Mouse (Mus musculus): Measurements from ENCODE around the gene Rtp3. TPM values are rescaled to one million over a fixed set of nuclear protein-coding genes. Genes with fewer than 3 reads are reported as not detected.

Rtp3 gene
- polyA plus RNA-seq (2016; fragmentation: Nextera tagmentation; extraction: Ambion mirVana): not detected in 2 replicates

DNA sequence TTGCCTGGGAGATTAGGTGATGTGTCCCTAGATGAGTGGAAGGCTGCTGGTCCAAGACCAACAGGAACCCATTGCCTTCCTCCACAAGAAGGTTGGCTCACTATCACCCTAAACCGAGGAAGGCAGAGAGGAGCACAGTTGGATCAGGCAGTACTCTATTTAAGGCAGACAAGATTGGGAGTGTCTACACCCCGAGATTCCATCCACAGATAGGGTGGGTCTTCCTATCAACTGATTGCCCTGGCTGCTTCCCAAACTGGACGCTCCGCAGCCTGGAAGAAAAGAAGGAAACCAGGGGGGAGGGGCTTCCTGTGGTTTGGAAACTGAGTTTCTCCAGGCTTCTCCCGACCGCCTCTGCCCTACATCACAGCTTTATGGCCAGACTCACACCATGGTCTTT, at the start of gene Rtp3:
Rtp3 (minus strand) TSS at position 380 of the 400 bp plus-strand sequence.
- no peak for ATAC-seq (ENCODE audit: low FRiP score, low read depth)
- no peak within 1 kb of the TSS for H3K9ac ChIP-seq
- H3K4me2 ChIP-seq (replicated peaks): no peak within 1 kb of the TSS
- H3K9me3 ChIP-seq: no peaks in the 10 kb centered on the region
- H3K4me3 ChIP-seq: no peak within 1 kb of the TSS
- no peaks in the 10 kb centered on the region for H3K27me3 ChIP-seq (replicated peaks)
- no peak within 1 kb of the TSS for H3K27ac ChIP-seq
- WGBS: 59% methylated on average over 6 of the region's 6 CpGs
- no peaks in the 10 kb centered on the region for H3K36me3 ChIP-seq
- no peaks in the 10 kb centered on the region for H3K4me1 ChIP-seq

DNA sequence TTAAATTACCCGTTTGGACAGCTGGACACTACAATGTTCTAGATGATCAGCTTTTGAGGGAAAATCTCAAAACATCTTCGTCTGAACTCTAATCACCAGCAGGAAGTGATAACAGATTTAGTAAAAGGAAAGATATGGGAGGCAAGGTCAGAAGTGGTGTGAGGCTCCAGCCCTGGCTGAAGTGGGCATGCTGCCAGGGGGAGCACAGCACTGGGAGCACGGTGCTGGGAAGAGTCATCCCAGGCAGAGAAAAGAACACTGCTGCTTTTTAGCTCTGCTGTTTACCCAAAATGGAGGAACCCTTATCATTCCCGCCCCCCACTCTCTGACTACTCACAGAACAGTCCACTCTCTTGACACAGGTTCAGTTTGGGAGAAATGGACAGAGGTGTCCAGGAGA, 49.6 kb upstream of the Rtp3 start:
- H3K4me3 ChIP-seq: no peak overlapping the region
- no peak overlapping the region for H3K4me2 ChIP-seq (replicated peaks)
- no peak for ATAC-seq (ENCODE audit: low FRiP score, low read depth)
- WGBS: 85% methylated on average over 4 of the region's 4 CpGs
- H3K9ac ChIP-seq: no peak overlapping the region
- no peaks in the 10 kb centered on the region for H3K36me3 ChIP-seq
- H3K27me3 ChIP-seq (replicated peaks): no peaks in the 10 kb centered on the region
- no peak overlapping the region for H3K27ac ChIP-seq
- H3K4me1 ChIP-seq: no peaks in the 10 kb centered on the region
- H3K9me3 ChIP-seq: no peaks in the 10 kb centered on the region

DNA sequence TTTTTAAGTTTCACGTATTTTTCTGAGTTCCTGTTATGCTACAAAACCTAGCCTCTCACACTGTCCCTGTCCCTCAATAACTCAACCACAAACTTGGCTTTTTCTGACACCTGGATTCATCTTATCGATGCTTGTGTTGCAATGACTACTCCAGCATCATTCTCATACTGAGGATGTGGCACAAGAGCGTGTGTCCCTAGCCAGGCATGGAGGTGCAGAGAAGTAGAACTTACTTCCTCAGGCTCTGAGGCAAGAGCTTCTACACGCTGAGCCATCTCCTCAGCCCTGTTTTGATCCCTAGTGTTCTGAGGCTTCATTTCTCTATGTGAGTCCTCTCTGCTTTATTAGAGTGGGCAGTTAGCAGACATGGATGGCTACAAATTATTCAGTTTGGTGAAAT, 43.3 kb upstream of the Rtp3 start:
- H3K9ac ChIP-seq: no peak overlapping the region
- H3K9me3 ChIP-seq: no peaks in the 10 kb centered on the region
- no peaks in the 10 kb centered on the region for H3K36me3 ChIP-seq
- H3K27me3 ChIP-seq (replicated peaks): no peaks in the 10 kb centered on the region
- WGBS: 88% methylated on average over 4 of the region's 4 CpGs
- no peaks in the 10 kb centered on the region for H3K4me1 ChIP-seq
- no peak overlapping the region for H3K4me3 ChIP-seq
- no peak overlapping the region for H3K27ac ChIP-seq
- ATAC-seq (ENCODE audit: low FRiP score, low read depth): no peak
- H3K4me2 ChIP-seq (replicated peaks): no peak overlapping the region

DNA sequence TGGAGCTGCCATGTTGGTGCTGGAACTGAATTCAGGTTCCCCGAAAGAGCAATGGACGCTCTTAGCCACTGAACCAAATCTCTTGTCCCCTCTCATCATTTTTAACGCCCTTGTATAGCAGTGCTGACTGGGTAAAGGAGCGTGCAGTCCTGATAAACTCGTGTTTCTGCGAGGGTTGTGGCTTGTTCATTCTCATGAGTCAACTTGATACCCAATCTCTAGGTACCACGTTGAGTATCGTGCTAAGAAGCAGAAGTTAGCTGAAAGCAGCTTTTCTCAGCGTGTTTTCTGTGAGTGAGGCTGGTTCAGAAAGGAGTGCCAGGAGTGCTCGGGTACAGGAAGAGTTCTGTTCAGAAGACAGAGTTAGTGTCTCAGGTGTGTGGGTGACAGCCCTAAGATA, 36.4 kb upstream of the Rtp3 start:
- no peak overlapping the region for H3K9ac ChIP-seq
- H3K4me3 ChIP-seq: no peak overlapping the region
- H3K27ac ChIP-seq: no peak overlapping the region
- ATAC-seq (ENCODE audit: low FRiP score, low read depth): no peak
- H3K4me2 ChIP-seq (replicated peaks): no peak overlapping the region
- H3K4me1 ChIP-seq: no peaks in the 10 kb centered on the region
- H3K9me3 ChIP-seq: no peaks in the 10 kb centered on the region
- WGBS: 88% methylated on average over 10 of the region's 10 CpGs
- no peaks in the 10 kb centered on the region for H3K27me3 ChIP-seq (replicated peaks)
- H3K36me3 ChIP-seq: no peaks in the 10 kb centered on the region

DNA sequence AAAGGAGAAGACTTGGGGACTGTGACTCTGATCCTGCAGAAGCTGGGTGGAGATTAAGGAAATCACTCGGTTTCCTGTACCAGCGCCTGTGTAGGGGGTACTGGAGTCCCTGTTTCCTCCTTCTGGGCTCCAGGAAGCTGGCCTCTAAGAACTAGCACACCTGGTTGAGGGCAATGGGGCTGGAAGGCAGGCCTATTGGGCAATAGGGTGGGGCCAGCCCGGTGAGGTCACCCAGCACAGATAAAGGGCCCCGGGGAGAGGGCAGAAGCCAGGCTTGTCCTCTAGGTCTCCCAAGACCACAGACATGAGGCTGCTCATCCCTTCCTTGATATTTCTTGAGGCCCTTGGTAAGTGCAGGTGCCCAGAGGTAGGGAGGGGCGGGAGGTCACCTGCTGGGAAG, 28.6 kb upstream of the Rtp3 start, which contains the start of gene Ltf:
Ltf (plus strand) TSS at position 250 of the 400 bp plus-strand sequence.
- no peaks in the 10 kb centered on the region for H3K36me3 ChIP-seq
- no peak within 1 kb of the TSS for H3K4me2 ChIP-seq (replicated peaks)
- WGBS: 79% methylated on average over 5 of the region's 5 CpGs
- H3K4me3 ChIP-seq: no peak within 1 kb of the TSS
- ATAC-seq (ENCODE audit: low FRiP score, low read depth): no peak
- no peaks in the 10 kb centered on the region for H3K27me3 ChIP-seq (replicated peaks)
- H3K4me1 ChIP-seq: no peaks in the 10 kb centered on the region
- no peak within 1 kb of the TSS for H3K9ac ChIP-seq
- H3K27ac ChIP-seq: no peak within 1 kb of the TSS
- H3K9me3 ChIP-seq: no peaks in the 10 kb centered on the region

DNA sequence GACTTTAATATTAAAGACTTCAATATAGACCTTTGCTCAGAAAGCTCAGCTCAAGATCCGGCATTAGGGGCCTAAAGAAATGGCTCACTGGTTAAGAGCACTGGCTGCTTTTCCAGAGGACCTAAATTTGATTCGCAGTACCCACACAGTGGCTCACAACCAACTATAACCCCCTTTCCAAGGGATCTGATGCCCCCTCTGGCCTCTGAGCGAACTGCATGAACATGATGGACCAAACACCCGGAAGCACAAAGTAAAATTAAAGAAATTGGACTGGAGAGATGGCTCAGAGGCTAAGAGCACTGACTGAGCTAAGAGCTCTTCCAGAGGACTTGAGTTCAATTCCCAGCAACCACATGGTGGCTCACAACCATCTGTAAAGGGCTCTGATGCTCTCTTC, 25.3 kb upstream of the Rtp3 start:
- ATAC-seq (ENCODE audit: low FRiP score, low read depth): no peak
- H3K36me3 ChIP-seq: no peaks in the 10 kb centered on the region
- H3K4me2 ChIP-seq (replicated peaks): no peak overlapping the region
- no peaks in the 10 kb centered on the region for H3K9me3 ChIP-seq
- H3K9ac ChIP-seq: no peak overlapping the region
- WGBS: 82% methylated on average over 4 of the region's 4 CpGs
- H3K27me3 ChIP-seq (replicated peaks): no peaks in the 10 kb centered on the region
- no peaks in the 10 kb centered on the region for H3K4me1 ChIP-seq
- no peak overlapping the region for H3K4me3 ChIP-seq
- H3K27ac ChIP-seq: no peak overlapping the region

DNA sequence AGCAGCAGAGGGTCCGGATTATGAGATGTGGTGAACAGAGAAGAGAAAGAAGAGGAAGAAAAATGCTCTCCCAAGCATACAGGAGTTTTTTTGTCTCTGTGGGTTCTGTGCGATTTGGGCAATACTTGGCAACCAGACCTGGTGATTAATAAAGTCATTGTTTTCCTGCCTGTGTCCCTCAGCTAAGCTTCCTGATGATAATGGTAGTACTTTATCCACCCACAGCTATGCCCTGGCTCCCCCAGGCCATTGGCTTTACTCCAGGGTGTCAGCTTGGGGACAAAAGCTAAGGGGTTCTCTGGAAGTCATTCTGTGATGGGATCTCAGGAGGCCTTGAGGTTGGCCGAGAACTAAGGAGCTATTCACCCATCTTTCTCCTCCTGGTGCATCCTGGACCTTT, 21.7 kb upstream of the Rtp3 start:
- Histone ChIP-seq H3K27ac (no peak overlapping the region), H3K4me3 (no peak overlapping the region), H3K27me3 (replicated peaks) (no peaks in the 10 kb centered on the region), H3K4me2 (replicated peaks) (no peak overlapping the region), H3K9me3 (no peaks in the 10 kb centered on the region), H3K4me1 (no peaks in the 10 kb centered on the region), H3K36me3 (no peaks in the 10 kb centered on the region), H3K9ac (no peak overlapping the region)
- 83% methylated on average over 3 of the region's 3 CpGs for WGBS
- no peak for ATAC-seq (ENCODE audit: low FRiP score, low read depth)

DNA sequence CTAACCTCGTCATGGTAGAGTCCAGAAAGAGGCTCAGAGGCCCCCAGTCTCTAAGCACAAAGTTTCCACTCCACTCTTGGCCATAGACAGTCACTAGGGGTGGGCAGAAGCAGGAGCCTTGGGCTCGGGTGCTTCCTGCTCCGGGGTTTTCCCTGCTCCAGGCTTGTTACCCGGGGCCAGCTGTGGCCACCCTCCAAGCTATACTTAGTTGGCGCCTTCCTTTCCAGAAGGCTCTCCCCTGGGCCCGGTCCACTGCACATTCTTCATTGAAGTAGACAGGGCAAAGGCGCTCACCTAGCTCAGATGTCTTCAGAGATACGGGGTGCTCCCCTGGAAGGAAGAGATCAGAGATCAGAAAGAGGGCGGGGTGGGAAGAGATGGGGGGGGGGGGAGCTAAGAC, 21.2 kb upstream of the Rtp3 start:
- Histone ChIP-seq H3K4me1 (no peaks in the 10 kb centered on the region), H3K4me3 (no peak overlapping the region), H3K27me3 (replicated peaks) (no peaks in the 10 kb centered on the region), H3K9me3 (no peaks in the 10 kb centered on the region), H3K9ac (no peak overlapping the region), H3K36me3 (no peaks in the 10 kb centered on the region), H3K27ac (no peak overlapping the region), H3K4me2 (replicated peaks) (no peak overlapping the region)
- WGBS: 92% methylated on average over 9 of the region's 9 CpGs
- no peak for ATAC-seq (ENCODE audit: low FRiP score, low read depth)

DNA sequence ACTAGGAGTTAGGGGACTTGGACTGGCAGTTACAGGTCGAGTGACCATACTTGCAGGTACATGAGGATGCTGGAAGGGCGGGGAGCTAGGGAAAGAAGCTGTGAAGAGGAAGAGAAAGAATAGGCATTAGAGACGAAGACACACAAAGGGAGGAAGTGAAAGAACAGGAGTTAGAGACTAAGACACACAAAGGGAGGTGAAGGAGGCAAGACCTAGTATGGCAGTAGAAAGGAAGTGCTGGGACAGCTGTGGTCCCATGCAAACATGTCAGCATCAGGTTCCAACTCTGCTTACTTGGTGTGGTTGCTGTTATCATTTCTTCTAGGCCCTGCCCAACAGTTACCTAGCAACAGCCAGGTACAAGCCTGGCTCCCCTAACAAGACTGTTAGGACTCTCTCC, 19.4 kb upstream of the Rtp3 start:
- no peak overlapping the region for H3K27ac ChIP-seq
- ATAC-seq (ENCODE audit: low FRiP score, low read depth): no peak
- H3K27me3 ChIP-seq (replicated peaks): no peaks in the 10 kb centered on the region
- H3K4me1 ChIP-seq: no peaks in the 10 kb centered on the region
- no peak overlapping the region for H3K9ac ChIP-seq
- H3K9me3 ChIP-seq: no peaks in the 10 kb centered on the region
- no peak overlapping the region for H3K4me3 ChIP-seq
- WGBS: 66% methylated on average over 3 of the region's 3 CpGs
- no peak overlapping the region for H3K4me2 ChIP-seq (replicated peaks)
- H3K36me3 ChIP-seq: no peaks in the 10 kb centered on the region

DNA sequence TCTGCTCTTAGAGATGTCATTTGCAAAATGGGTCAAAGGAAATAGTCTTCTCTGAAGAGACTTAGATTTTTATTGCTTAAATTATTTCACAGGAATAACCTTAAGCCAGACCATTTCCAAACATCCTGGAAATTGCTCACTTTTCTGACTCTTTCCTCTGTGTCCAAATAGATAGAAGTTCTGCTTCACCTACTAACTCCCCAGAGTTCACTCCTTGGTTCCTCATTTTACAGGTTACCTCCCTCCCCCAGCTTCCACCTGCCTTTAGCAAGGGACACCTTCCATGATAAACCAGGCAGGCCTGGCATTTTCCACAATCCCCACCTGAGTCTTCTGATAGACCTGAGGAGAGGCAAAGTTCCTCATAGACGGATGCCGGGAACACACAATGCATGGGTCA, 16.2 kb upstream of the Rtp3 start:
- no peak for ATAC-seq (ENCODE audit: low FRiP score, low read depth)
- no peak overlapping the region for H3K4me3 ChIP-seq
- no peaks in the 10 kb centered on the region for H3K4me1 ChIP-seq
- H3K27me3 ChIP-seq (replicated peaks): no peaks in the 10 kb centered on the region
- H3K4me2 ChIP-seq (replicated peaks): no peak overlapping the region
- H3K36me3 ChIP-seq: no peaks in the 10 kb centered on the region
- WGBS: 99% methylated on average over 2 of the region's 2 CpGs
- no peak overlapping the region for H3K27ac ChIP-seq
- H3K9me3 ChIP-seq: no peaks in the 10 kb centered on the region
- no peak overlapping the region for H3K9ac ChIP-seq

DNA sequence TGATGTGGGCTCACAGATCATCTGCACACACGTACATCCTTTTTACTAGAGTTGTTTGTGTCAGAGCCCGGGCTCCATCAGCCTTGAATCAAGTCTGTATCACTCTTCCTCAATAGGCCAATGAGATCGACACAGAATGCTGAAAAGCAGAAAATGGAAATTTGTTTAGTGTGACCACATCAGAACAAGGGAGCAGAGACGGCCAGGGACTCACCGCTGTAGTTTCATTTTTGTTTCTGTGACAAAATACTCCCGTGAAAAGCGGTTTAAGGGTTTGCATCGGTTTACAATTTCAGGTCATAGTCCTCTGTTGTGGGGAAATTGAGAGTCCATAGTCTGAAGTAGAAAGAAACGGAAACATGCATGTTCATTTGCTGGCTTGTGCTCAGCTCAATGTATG, 12.9 kb upstream of the Rtp3 start:
- no peak overlapping the region for H3K27ac ChIP-seq
- H3K4me3 ChIP-seq: no peak overlapping the region
- H3K27me3 ChIP-seq (replicated peaks): no peaks in the 10 kb centered on the region
- no peak for ATAC-seq (ENCODE audit: low FRiP score, low read depth)
- 92% methylated on average over 9 of the region's 9 CpGs for WGBS
- H3K4me2 ChIP-seq (replicated peaks): no peak overlapping the region
- H3K36me3 ChIP-seq: no peaks in the 10 kb centered on the region
- H3K4me1 ChIP-seq: no peaks in the 10 kb centered on the region
- H3K9me3 ChIP-seq: no peaks in the 10 kb centered on the region
- no peak overlapping the region for H3K9ac ChIP-seq

DNA sequence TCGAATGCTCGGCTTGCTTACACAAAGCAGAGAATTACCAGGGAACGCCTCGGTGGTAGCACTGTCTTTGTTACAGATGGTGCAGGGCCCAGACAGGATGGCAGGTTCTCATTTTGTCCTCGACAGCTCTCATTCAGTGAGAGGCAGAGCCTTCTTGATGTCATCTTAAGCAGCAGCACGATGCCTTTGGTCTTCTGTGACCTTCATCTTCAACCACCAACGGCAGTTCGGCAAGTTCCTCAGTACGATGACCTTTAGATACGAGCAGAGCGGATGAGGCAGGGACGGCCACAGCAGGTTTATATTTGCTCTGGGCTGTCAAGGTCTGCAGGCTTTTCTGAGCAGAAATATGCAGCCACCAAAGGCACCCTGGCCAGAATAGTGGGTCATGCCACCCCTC, 11.2 kb upstream of the Rtp3 start:
- Histone ChIP-seq H3K9me3 (no peaks in the 10 kb centered on the region), H3K4me1 (no peaks in the 10 kb centered on the region), H3K4me3 (no peak overlapping the region), H3K27ac (no peak overlapping the region), H3K36me3 (no peaks in the 10 kb centered on the region), H3K4me2 (replicated peaks) (no peak overlapping the region), H3K27me3 (replicated peaks) (no peaks in the 10 kb centered on the region), H3K9ac (no peak overlapping the region)
- no peak for ATAC-seq (ENCODE audit: low FRiP score, low read depth)
- WGBS: 87% methylated on average over 12 of the region's 12 CpGs

DNA sequence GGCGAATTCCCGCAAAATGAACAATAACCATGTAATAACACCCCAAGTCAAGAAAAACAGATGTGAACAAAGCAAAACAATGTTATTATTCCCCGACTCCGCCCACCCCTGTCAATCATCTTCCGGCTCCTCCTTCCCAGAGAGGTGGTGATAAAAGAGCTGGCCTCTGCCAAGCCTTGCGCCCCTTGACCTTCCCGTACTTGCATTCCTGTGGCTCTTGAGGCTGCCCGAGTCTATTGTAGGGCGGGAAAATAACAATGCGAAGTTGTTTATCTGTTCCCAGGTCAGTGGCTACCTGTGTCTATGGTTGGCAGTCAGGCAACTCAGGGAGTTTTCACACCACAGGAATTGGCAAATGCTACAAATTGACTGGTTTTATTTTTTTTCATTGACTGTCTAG, 9.5 kb upstream of the Rtp3 start:
- no peak for ATAC-seq (ENCODE audit: low FRiP score, low read depth)
- no peak overlapping the region for H3K9ac ChIP-seq
- no peak overlapping the region for H3K4me3 ChIP-seq
- no peaks in the 10 kb centered on the region for H3K27me3 ChIP-seq (replicated peaks)
- H3K9me3 ChIP-seq: no peaks in the 10 kb centered on the region
- no peak overlapping the region for H3K27ac ChIP-seq
- 85% methylated on average over 10 of the region's 10 CpGs for WGBS
- no peak overlapping the region for H3K4me2 ChIP-seq (replicated peaks)
- no peaks in the 10 kb centered on the region for H3K4me1 ChIP-seq
- H3K36me3 ChIP-seq: no peaks in the 10 kb centered on the region

DNA sequence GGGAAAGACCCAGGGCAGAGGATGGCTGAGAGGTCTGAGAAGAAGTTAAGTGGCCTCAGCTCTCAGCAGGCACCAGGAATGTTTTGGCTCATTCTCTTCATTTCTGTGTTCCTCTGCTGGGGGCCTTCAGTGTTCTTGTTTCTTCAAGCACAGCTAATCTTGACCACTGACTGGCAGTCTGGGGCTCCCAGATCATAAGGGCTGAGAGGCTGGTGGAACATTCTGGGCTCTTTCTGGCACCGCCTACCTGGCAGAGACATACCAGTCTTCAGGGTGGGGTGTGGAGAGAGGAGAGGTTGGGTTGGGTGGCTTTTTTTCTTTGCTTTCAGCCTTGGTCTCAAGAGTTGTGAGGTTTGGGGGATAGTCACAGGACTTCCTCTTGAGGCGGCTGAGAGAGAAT, 8.7 kb upstream of the Rtp3 start:
- Histone ChIP-seq H3K4me3 (no peak overlapping the region), H3K27me3 (replicated peaks) (no peaks in the 10 kb centered on the region), H3K9me3 (no peaks in the 10 kb centered on the region), H3K27ac (no peak overlapping the region), H3K9ac (no peak overlapping the region), H3K36me3 (no peaks in the 10 kb centered on the region), H3K4me2 (replicated peaks) (no peak overlapping the region), H3K4me1 (no peaks in the 10 kb centered on the region)
- no peak for ATAC-seq (ENCODE audit: low FRiP score, low read depth)
- 88% methylated on average over 2 of the region's 2 CpGs for WGBS
